ENCODE assay signal across 17 mouse cellular contexts in genomic region chr2:162613480-162613879, GRCm38 (mm10). TPM values are rescaled to one million over a fixed set of nuclear protein-coding genes. Genes with fewer than 3 reads are reported as not detected.
DNase-seq lines count a peak whose midpoint lies in the region; ATAC-seq and TF ChIP-seq lines count a peak whose summit lies in the region.
"Had no signal": no experiment of that assay in that cellular context is flagged by ENCODE, and none has a peak within 500 bp of the region (broad histone marks: within the 10 kb centered on the region; RNA-seq: fewer than 3 reads in every experiment).

No protein-coding gene starts in this region.

- TF ChIP-seq CTCF in cerebellum, adult 2 months (IDR thresholded peaks at IDR 0.05; ENCODE audit: borderline replicate concordance, insufficient read depth, low read depth, low read length): peak; percentile 46; the same call in 1 of the 2 replicates
- TF ChIP-seq CTCF in layer of hippocampus, adult 2 months (conservative IDR thresholded peaks at IDR 0.05): peak; percentile 64

- no peaks in the 10 kb centered on the region for H3K27me3 ChIP-seq in cerebellum, adult 2 months (ENCODE audit: control insufficient read depth, insufficient read depth, low read length)
- no peaks in the 10 kb centered on the region for H3K27me3 ChIP-seq in kidney, embryonic 16.5 days (ENCODE audit: insufficient read depth, low read length)
- H3K27me3 ChIP-seq: embryonic facial prominence, embryonic 12.5 days; hindbrain, embryonic 15.5 days had no signal

- TF ChIP-seq POLR2A in cerebellum, adult 2 months (IDR thresholded peaks at IDR 0.05; ENCODE audit: borderline replicate concordance, insufficient read depth, low read length): no peak

- no peak overlapping the region for H3K4me2 ChIP-seq in kidney, embryonic 16.5 days (replicated peaks; ENCODE audit: low read depth, low read length)
- H3K4me2 ChIP-seq: embryonic facial prominence, embryonic 12.5 days; hindbrain, embryonic 15.5 days had no signal

- H3K9ac ChIP-seq in kidney, embryonic 16.5 days (replicated peaks; ENCODE audit: low read length): no peak overlapping the region
- H3K9ac ChIP-seq: embryonic facial prominence, embryonic 12.5 days; hindbrain, embryonic 15.5 days had no signal

- H3K4me1 ChIP-seq in cerebellum, adult 2 months (ENCODE audit: control insufficient read depth, insufficient read depth, low read length): no peaks in the 10 kb centered on the region
- H3K4me1 ChIP-seq in kidney, embryonic 16.5 days (ENCODE audit: insufficient read depth, low read length): no peaks in the 10 kb centered on the region
- H3K4me1 ChIP-seq: embryonic facial prominence, embryonic 12.5 days; heart, embryonic 10.5 days had no signal

- 54% methylated on average over 4 of the region's 4 CpGs for WGBS in cerebellum, adult 2 months
- 79% methylated on average over 4 of the region's 4 CpGs for WGBS in kidney, embryonic 16.5 days

- ATAC-seq in frontal cortex, adult (ENCODE audit: low TSS enrichment): peak; percentile 52; the same call in 1 of the 2 replicates
- ATAC-seq in kidney, embryonic 16.5 days (ENCODE audit: low FRiP score, low TSS enrichment): no peak
- ATAC-seq: forebrain, embryonic 16.5 days had no signal

- DNase-seq in cerebellum, adult 2 months: peak in 1 of 2 experiments; percentile 18
- no peak for DNase-seq in cerebellum, adult 9-10 months
- DNase-seq in frontal cortex, postnatal 36 days (ENCODE audit: low spot score in 2 of 2): no peak
- DNase-seq in layer of hippocampus, adult 2 months (ENCODE audit: low spot score in 2 of 2): no peak
- DNase-seq in layer of hippocampus, adult 9-10 months (ENCODE audit: low spot score): no peak
- DNase-seq: adrenal gland, postnatal 10 days; cerebellum, adult 8-10 months; gastrocnemius, postnatal 36 days; kidney, adult 11 months had no signal

- no peak overlapping the region for H3K4me3 ChIP-seq in cerebellum, adult 2 months (replicated peaks; ENCODE audit: insufficient read depth, low read depth, low read length)
- H3K4me3 ChIP-seq in layer of hippocampus, adult 2 months: no peak overlapping the region
- H3K4me3 ChIP-seq in kidney, embryonic 16.5 days (ENCODE audit: low read length): no peak overlapping the region
- H3K4me3 ChIP-seq: embryonic facial prominence, embryonic 12.5 days; heart, embryonic 10.5 days; hindbrain, embryonic 15.5 days had no signal

- no peaks in the 10 kb centered on the region for H3K9me3 ChIP-seq in kidney, embryonic 16.5 days (ENCODE audit: low read length)
- H3K9me3 ChIP-seq: embryonic facial prominence, embryonic 12.5 days; heart, embryonic 10.5 days; hindbrain, embryonic 15.5 days had no signal

- H3K36me3 ChIP-seq in kidney, embryonic 16.5 days (ENCODE audit: insufficient read depth, low read length): no peaks in the 10 kb centered on the region
- H3K36me3 ChIP-seq: embryonic facial prominence, embryonic 12.5 days; heart, embryonic 10.5 days; hindbrain, embryonic 15.5 days had no signal

- H3K27ac ChIP-seq in cerebellum, adult 2 months (ENCODE audit: insufficient read depth, low read length): no peak overlapping the region
- no peak overlapping the region for H3K27ac ChIP-seq in layer of hippocampus, adult 2 months
- H3K27ac ChIP-seq in kidney, embryonic 16.5 days (ENCODE audit: low read length): no peak overlapping the region
- H3K27ac ChIP-seq: embryonic facial prominence, embryonic 12.5 days; heart, embryonic 10.5 days; hindbrain, embryonic 15.5 days had no signal

RNA-seq across cellular contexts. Expression of gene Ptprt, which starts 47.5 kb away (rescaled TPM):
- 15.9 and 16.3 TPM in 2 replicates for polyA plus RNA-seq in cerebellum, adult 2 months (2012; rRNA removed)
- 10 to 100 TPM; 49.0 to 49.5 TPM for total RNA-seq in layer of hippocampus, adult 2 months (2021)
- 3.2 TPM in 2 replicates for polyA plus RNA-seq in kidney, embryonic 16.5 days (2015; fragmentation: Nextera tagmentation; extraction: Ambion mirVana)
- total RNA-seq: MEL had no signal
- polyA plus RNA-seq: C2C12 had no signal
